Mouse (Mus musculus) WW6 (cell line): ENCODE data around the gene Mlana.

Source experiments
- DNase-seq: peaks from one replicate; pipeline ENCODE4 v3.0.0-alpha.2; 2013; ENCODE audit warnings: low read depth, low spot score

Mlana gene

GRCm38 (mm10) chr19:29697245-29697874 lies at the start of gene Mlana:
TSS of gene Mlana (plus strand) at chr19:29697824.
- no peak for DNase-seq

DNA sequence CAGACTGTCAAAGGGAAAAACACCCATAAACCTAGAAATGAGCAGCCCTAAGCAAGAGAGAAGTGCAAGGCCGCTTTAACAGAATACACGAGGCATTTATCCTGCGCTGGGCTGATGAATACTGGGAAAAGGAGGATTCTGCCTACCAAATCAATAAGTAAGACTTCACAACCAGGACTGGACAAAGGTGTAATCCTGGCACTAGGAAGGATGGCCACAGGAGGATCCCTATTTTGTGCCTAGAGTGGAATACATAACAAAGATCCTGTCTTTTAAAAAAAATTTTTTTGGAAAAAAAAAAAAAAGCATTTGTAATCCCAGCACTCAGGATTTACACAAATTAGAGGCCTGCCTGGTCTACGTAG lies 49.1 kb upstream of the Mlana start:
- DNase-seq, result no peak

- DNase-seq, result no peak
Measured at GRCm38 (mm10) chr19:29649683-29650082, 47.9 kb upstream of the Mlana start.

- DNase-seq, result no peak
Measured at GRCm38 (mm10) chr19:29653768-29654265, 43.8 kb upstream of the Mlana start.

DNA sequence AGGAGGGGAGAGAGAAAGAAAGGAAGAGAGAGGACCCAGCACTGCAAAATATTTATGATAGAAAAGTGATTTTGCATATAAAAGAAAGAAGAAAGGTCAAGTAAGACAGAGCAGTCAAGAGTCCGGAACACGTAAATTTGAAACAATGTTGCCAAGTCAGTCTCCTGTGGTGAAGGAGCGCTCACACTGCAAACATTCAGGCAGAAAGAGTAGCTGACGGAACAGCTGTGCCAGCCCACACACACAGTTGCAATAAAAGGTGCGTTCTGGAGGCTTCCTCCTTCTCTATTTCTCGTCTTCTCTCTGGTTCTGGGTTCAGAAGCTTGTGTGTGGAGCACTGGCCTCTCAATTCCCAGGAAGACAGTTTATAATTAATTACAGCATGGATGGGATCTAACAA lies 42.5 kb upstream of the Mlana start:
- no peak for DNase-seq

GRCm38 (mm10) chr19:29656029-29656428 lies 41.6 kb upstream of the Mlana start:
- no peak for DNase-seq

GRCm38 (mm10) chr19:29656620-29657019 lies 41.0 kb upstream of the Mlana start:
- no peak for DNase-seq

DNA sequence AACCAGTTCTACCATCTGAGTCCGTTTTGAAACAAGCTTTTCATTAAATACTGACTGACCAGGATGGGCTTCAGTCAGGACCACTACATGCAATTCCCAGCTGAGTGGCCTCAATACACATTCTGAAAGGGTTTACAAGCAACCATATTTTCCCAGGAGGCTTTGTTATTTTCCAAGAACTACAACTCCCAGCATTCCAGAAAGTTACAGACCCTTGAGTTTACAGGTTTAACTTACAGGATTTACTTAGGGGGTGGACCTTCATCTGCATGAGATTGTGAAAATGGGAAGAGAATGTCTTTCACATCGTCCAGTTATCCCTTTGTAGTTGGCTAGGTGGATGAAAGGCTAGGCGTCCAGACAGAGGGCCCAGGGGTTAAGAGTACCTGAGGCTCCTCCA lies 40.6 kb upstream of the Mlana start:
- no peak for DNase-seq

- no peak for DNase-seq
Measured at GRCm38 (mm10) chr19:29657558-29657957, 40.1 kb upstream of the Mlana start.

- DNase-seq, result no peak
Measured at GRCm38 (mm10) chr19:29658836-29659235, 38.8 kb upstream of the Mlana start.

DNA sequence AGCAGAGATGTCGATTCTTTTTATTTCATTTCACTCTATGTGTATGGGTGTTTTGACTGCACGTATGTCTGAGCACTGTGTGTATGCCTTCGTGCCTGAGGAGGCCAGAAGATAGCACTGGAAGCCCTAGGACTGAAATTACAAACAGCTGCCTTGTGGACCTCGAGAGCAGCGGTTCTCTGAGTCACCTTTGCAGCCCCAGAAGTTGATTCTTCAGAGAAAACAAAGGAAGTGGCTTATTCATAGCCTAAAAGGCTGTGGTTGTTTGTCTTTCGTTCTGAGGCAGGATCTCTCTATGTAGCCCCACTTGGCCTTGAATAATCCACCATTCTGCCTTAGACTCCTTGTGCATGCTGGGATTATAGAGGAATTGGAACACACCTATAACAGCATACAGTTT lies 37.9 kb upstream of the Mlana start:
- no peak for DNase-seq

DNA sequence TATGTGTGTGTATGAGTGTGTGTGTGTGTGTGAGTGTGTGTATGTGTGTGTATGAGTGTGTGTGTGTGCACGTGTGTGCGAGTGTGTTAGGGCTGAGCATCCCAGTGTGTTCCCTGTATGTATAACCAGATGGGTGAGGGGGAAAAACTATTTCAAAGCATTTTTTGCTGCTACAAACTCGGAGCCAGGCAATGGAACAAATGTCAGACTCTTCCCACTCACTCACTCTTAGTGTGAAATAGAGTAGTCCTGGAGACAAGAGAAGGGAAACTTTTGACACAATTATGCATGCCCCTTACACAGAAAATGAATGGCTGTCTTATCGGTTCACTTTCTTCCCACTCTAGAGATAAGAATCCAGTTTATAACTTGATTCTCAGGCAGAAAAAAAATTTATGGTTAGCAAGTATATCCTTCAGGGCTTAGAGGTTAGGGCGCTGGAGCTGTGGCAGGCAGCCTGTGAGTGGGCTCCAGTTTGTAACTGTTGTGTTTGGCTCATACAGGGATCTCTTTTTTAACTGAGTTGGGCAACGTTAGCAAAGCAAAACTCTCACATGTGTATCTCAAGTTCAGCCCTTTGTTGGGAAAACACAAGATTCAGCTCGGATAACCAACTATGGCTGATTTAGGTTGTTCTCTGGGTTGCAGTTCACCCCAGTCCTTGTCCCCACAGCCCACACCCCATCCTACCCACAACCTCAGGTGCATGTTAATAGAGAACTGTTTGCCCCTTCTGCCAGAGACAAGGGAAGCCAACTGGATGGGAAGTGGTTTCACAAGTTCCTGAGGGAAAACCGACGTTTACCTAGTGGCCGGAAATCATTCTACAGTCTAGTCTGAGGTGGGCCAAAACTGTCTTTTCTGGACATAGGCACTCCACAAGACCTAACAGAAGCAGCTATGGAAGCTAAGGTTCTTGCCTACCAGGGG lies 36.5 kb upstream of the Mlana start:
- no peak for DNase-seq

- no peak for DNase-seq
Measured at GRCm38 (mm10) chr19:29661974-29662580, 35.5 kb upstream of the Mlana start.

DNA sequence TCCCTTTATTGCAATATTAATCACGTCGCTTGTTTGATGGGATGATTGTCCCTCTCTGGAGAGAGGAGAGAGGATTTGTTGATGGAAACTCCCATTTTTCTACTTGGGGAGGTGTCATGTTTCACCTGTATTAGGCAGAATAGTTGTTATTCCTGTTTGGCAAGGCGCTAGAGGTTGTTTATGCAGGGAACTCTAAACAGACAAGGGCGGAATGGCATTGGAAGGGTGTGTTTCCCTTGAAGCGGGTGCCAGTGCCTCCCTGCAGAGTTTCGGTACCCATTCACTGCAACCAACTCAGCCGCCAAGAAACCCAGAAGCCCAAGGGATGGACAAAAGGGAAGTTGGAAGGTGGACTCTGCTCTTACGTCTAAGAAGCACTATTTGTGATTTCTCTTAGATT lies 33.8 kb upstream of the Mlana start:
- DNase-seq, result no peak

DNA sequence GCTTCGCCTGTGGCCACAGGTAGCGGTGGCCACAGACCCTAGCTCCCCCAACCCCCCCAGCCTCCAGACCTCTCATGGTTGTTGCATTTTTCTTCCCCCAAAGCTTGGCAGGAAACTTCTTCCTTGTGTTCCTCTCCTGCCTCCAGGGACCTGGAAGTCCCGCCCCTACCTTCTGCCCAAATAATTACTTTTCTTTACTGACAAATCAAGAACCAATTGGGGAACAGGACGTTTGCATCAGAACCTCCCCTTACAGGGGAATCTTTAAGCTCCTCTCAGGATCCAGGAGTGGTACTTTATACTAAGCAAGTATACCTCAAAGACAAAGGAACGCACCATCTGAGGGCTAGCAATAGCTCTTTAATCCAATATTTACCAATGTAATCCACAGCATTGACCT lies 32.7 kb upstream of the Mlana start:
- no peak for DNase-seq

- DNase-seq, result no peak
Measured at GRCm38 (mm10) chr19:29666164-29666563, 31.5 kb upstream of the Mlana start.

DNA sequence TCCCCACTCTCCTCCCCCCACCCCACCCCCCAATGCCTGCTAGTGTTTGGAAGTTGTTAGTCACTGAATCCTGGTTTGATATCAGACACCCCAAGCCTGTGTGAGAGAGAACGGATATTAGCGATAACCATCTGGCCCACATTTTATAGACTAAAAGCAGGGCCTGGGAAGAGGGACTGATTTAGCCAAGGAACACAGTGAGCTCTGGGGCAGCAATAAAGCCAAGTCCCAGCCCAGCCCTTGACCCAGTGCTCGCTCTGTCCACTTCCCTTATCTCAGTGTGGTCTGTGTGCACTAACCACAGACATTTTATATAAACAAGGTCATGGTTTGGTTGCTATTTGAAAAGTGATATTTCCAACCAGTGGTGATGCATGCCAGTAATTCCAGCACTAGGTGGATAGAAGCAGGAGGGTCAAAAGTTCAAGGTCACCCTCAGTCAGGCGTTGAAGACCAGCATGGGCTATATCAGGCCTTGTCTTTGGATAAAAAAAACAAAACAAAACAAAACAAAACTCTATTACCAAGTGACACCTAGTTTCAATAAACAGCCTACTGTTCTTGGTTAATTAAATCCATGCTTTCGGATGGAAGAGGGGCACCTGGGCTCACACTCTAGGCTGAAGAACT lies 30.5 kb upstream of the Mlana start:
- no peak for DNase-seq

DNA sequence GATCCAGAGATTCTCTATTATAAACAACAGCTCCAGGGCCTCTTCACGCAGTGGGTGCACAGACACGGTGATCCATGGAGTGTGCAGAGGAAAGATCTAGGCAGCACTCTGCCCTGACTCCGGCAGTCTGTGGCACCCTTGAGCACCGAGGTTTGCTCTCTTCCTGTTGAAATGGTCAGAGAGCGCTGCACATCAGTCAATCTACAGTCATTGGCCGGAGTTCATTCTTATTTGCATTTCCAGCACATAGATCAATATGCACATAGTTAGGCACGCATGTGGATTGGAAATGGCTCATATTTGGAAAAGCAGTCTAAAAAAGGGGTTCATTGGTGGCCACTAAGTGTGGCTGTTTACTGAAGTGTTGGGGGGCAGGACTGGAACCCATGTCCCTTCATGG lies 29.5 kb upstream of the Mlana start:
- no peak for DNase-seq

- DNase-seq, result no peak
Measured at GRCm38 (mm10) chr19:29670247-29670646, 27.4 kb upstream of the Mlana start.

GRCm38 (mm10) chr19:29671160-29671559 lies 26.5 kb upstream of the Mlana start:
- no peak for DNase-seq

GRCm38 (mm10) chr19:29672660-29673059 lies 25.0 kb upstream of the Mlana start:
- peak; percentile 53 for DNase-seq

GRCm38 (mm10) chr19:29674946-29675345 lies 22.7 kb upstream of the Mlana start:
- no peak for DNase-seq
